Mouse (Mus musculus) bone marrow, adult 2 months (tissue): Measurements from ENCODE around the gene Rimkla.

Source experiments
- CTCF ChIP-seq: fragments of 200-500 bp; IDR thresholded peaks from 2 replicates; pipeline ENCODE4 v1.5.1; 2011; ENCODE audit warnings: low read length, control low read depth; ENCODE audit not compliant: control insufficient read depth, insufficient read depth
- POLR2A ChIP-seq: fragments of 200-500 bp; IDR thresholded peaks from 2 replicates; pipeline ENCODE4 v1.6.1; 2011; ENCODE audit warnings: low read depth, mild to moderate bottlenecking, control low read depth, low read length, borderline replicate concordance; ENCODE audit not compliant: control insufficient read depth

DNA sequence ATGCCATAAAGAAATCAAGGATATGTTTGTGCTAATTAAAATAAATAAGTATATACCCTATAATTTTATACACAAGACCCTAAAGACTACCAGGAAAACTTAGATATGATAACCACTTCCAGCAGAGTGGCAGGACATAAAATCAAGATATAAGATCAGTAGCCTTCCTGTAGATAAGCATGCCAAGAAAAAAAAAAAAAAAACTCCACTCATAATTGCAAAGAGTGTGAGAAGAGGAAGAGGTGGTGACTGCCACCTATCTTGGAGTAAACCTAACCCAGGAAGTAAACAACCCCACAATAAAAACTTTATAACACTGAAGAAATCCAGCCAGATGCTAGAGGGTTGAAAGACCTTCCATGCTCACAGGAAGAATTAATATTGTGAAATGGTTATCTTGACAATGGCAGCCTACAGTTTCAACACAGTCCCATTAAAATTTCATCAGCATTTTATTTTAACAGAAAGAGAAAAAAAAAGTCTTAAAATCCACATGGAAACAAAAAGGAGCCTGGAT, 34.0 kb upstream of the Rimkla start:
- TF ChIP-seq CTCF (no peak), POLR2A (no peak)
